Mouse (Mus musculus): ENCODE measurements around the gene Mtmr3. TPM values are rescaled to one million over a fixed set of nuclear protein-coding genes. Genes with fewer than 3 reads are reported as not detected.

Gene Mtmr3
- polyA plus RNA-seq, 1 experiment from 2014 or later = 36.8 TPM

DNA sequence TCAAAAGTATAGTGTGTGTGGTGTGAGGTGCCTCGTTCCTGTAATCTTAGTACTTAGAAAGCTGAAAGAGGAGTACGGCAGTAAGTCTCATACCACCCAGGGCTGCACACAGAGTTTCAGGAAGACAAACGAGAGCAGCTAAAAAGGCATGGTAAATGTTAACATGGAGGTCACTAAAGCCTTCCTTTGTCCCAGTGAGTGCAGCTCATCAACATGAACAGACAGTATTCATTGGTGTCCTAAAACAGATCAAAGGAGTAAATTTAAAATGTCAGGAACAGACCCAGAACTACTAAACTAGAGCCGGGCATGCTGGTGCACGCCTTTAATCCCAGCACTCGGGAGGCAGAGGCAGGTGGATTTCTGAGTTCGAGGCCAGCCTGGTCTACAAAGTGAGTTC, 75.7 kb downstream of the Mtmr3 start:
- no peaks in the 10 kb centered on the region for H3K27me3 ChIP-seq (ENCODE audit: control insufficient read depth, insufficient read depth, low read length)
- peaks cover 2% of the 10 kb centered on the region for H3K36me3 ChIP-seq (ENCODE audit: control insufficient read depth, insufficient read depth, low read length)
- no peak overlapping the region for H3K27ac ChIP-seq (ENCODE audit: low read depth, low read length)
- H3K9ac ChIP-seq (ENCODE audit: low read length) = no peak overlapping the region
- no peak overlapping the region for H3K4me2 ChIP-seq (ENCODE audit: low read depth)
- DNase-seq (ENCODE audit: low spot score) (no peak), ATAC-seq (ENCODE audit: insufficient read depth, low FRiP score, low TSS enrichment) (no peak)
- no peak overlapping the region for H3K4me3 ChIP-seq (ENCODE audit: low read depth, low read length)
- WGBS = 81% methylated on average over 7 of the region's 7 CpGs
- H3K4me1 ChIP-seq (ENCODE audit: control insufficient read depth, insufficient read depth, low read length) = no peaks in the 10 kb centered on the region
- no peaks in the 10 kb centered on the region for H3K9me3 ChIP-seq (ENCODE audit: control insufficient read depth, low read length)

DNA sequence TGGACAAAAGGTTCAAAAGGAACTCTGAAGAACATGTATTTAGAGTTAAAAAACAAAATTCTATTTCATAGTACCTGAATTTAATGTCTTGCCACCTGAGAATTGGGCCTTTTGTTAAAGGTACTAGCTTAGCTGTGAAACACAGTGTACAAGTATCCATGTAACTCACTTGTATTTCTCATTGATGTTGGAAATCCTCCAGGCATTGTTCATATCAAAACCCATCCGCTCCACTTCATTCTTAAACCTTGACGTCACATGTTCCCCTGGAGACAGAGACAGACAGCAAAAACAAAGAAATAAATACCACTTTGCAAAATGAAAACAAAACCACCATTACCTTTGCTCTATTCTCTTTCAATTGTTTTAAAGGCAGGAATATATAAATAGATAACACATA, 87.2 kb downstream of the Mtmr3 start:
- H3K4me3 ChIP-seq (ENCODE audit: low read depth, low read length) = no peak overlapping the region

DNA sequence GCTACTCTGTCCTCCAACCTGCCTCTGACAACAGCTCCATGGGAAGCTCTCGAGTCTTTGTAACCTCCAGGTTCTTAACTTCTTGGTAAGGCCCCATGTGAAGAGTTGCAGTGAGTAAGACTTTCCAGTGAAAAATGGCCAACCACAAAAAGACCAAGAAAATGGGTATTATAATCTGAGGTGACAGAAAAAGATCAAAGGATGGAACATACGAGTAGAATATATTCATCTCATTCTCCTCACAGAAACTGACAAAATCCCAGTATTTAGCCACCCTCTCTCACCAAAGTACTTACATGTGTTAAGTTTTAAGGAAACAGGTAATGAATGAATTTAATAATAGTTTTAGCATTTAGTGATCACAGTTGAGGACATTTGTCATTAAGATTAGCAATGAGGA, 88.2 kb downstream of the Mtmr3 start:
- 93% methylated on average over 2 of the region's 2 CpGs for WGBS

More for the DNA sequence above, 87.2 kb downstream of the Mtmr3 start:
- DNase-seq (ENCODE audit: low spot score) (no peak), ATAC-seq (ENCODE audit: insufficient read depth, low FRiP score, low TSS enrichment) (no peak)
- no peak overlapping the region for H3K27ac ChIP-seq (ENCODE audit: low read depth, low read length)
- no peaks in the 10 kb centered on the region for H3K9me3 ChIP-seq (ENCODE audit: control insufficient read depth, low read length)
- H3K36me3 ChIP-seq (ENCODE audit: control insufficient read depth, insufficient read depth, low read length) = no peaks in the 10 kb centered on the region; the same call in 1 of the 2 replicates
- no peaks in the 10 kb centered on the region for H3K4me1 ChIP-seq (ENCODE audit: control insufficient read depth, insufficient read depth, low read length)
- H3K9ac ChIP-seq (ENCODE audit: low read length) = no peak overlapping the region
- H3K27me3 ChIP-seq (ENCODE audit: control insufficient read depth, insufficient read depth, low read length) = no peaks in the 10 kb centered on the region
- 95% methylated on average over 2 of the region's 2 CpGs for WGBS
- no peak overlapping the region for H3K4me2 ChIP-seq (ENCODE audit: low read depth)

DNA sequence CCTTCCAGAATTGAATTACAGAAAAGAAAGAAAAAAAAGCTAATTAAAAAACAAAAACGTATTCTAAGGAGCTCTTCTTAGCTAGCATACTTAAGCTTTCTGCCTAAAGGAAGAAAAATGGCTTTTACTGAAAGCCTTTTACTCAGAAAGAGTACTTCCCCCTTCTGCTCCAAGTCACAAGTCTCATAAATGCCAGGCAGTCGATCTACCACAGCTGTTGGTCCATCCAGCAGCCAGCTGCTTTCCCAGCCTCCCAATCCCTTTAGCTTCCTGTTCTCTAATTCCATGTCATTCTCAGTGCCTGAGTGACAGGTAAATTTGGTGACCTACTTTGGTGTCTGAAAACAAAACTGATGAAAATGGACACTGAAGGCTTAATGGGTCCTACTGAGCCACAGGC, 92.5 kb downstream of the Mtmr3 start:
- H3K9ac ChIP-seq (ENCODE audit: low read length) = no peak overlapping the region
- no peak for ATAC-seq (ENCODE audit: insufficient read depth, low FRiP score, low TSS enrichment)
- no peaks in the 10 kb centered on the region for H3K27me3 ChIP-seq (ENCODE audit: control insufficient read depth, insufficient read depth, low read length)
- WGBS = 70% methylated on average over 2 of the region's 2 CpGs
- no peak overlapping the region for H3K4me2 ChIP-seq (ENCODE audit: low read depth)
- H3K4me3 ChIP-seq (ENCODE audit: low read depth, low read length) = no peak overlapping the region
- no peaks in the 10 kb centered on the region for H3K9me3 ChIP-seq (ENCODE audit: control insufficient read depth, low read length)
- H3K36me3 ChIP-seq (ENCODE audit: control insufficient read depth, insufficient read depth, low read length) = peaks cover 4% of the 10 kb centered on the region
- DNase-seq (ENCODE audit: low spot score) = no peak
- no peaks in the 10 kb centered on the region for H3K4me1 ChIP-seq (ENCODE audit: control insufficient read depth, insufficient read depth, low read length)
- no peak overlapping the region for H3K27ac ChIP-seq (ENCODE audit: low read depth, low read length)

More for the DNA sequence above, 88.2 kb downstream of the Mtmr3 start:
- Histone ChIP-seq H3K4me1 (ENCODE audit: control insufficient read depth, insufficient read depth, low read length) (no peaks in the 10 kb centered on the region), H3K27ac (ENCODE audit: low read depth, low read length) (no peak overlapping the region), H3K4me3 (ENCODE audit: low read depth, low read length) (no peak overlapping the region), H3K36me3 (ENCODE audit: control insufficient read depth, insufficient read depth, low read length) (no peaks in the 10 kb centered on the region; the same call in 1 of the 2 replicates), H3K9ac (ENCODE audit: low read length) (no peak overlapping the region), H3K4me2 (ENCODE audit: low read depth) (no peak overlapping the region), H3K27me3 (ENCODE audit: control insufficient read depth, insufficient read depth, low read length) (no peaks in the 10 kb centered on the region), H3K9me3 (ENCODE audit: control insufficient read depth, low read length) (no peaks in the 10 kb centered on the region)
- no peak for ATAC-seq (ENCODE audit: insufficient read depth, low FRiP score, low TSS enrichment)
- DNase-seq (ENCODE audit: low spot score) = no peak

DNA sequence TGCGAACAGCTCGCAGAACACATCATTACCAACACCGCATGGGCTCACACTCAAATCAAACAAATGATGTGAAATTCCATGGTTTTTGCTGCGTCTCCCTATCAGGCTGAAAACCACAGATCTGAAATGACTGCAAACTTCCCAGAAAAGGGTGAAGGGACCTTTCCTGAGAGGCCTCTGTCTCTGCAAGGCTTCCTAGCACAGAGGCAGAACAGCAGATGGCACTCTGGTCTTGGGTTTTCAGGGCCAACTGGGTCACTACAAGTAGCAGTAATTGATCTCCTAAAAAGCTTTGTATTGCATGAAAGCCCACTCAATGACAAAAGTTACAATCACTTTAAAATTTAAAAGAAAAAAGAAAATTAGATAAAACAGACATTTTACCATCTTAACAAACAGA, 93.8 kb downstream of the Mtmr3 start:
- Histone ChIP-seq H3K4me1 (ENCODE audit: control insufficient read depth, insufficient read depth, low read length) (no peaks in the 10 kb centered on the region), H3K27ac (ENCODE audit: low read depth, low read length) (no peak overlapping the region), H3K27me3 (ENCODE audit: control insufficient read depth, insufficient read depth, low read length) (no peaks in the 10 kb centered on the region), H3K9ac (ENCODE audit: low read length) (no peak overlapping the region), H3K9me3 (ENCODE audit: control insufficient read depth, low read length) (no peaks in the 10 kb centered on the region), H3K4me3 (ENCODE audit: low read depth, low read length) (no peak overlapping the region), H3K36me3 (ENCODE audit: control insufficient read depth, insufficient read depth, low read length) (peaks cover 5% of the 10 kb centered on the region), H3K4me2 (ENCODE audit: low read depth) (no peak overlapping the region)
- 95% methylated on average over 4 of the region's 4 CpGs for WGBS
- ATAC-seq (ENCODE audit: insufficient read depth, low FRiP score, low TSS enrichment) (no peak), DNase-seq (ENCODE audit: low spot score) (no peak)

DNA sequence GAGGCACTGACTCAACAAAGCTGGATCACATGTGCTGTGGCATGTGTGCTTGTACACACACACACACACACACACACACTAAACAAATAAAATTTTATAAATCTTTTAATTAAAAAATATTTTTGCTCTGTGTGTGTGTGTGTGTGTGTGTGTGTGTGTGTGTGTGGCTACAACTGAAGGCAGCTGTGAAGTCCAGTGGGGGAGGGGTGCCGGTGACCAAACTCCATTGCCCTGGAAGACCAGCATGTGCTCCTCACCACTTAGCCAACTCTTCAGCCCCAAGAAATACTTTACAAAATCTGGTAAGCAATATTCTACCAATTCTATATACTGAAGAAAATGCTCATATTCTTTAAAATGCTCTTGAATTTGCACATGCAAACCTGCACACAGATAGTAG, 94.4 kb downstream of the Mtmr3 start:
- H3K9ac ChIP-seq (ENCODE audit: low read length) = no peak overlapping the region
- no peaks in the 10 kb centered on the region for H3K4me1 ChIP-seq (ENCODE audit: control insufficient read depth, insufficient read depth, low read length)
- no peaks in the 10 kb centered on the region for H3K27me3 ChIP-seq (ENCODE audit: control insufficient read depth, insufficient read depth, low read length)
- peaks cover 7% of the 10 kb centered on the region for H3K36me3 ChIP-seq (ENCODE audit: control insufficient read depth, insufficient read depth, low read length)
- 95% methylated on average over 1 of the region's 1 CpGs for WGBS
- H3K27ac ChIP-seq (ENCODE audit: low read depth, low read length) = no peak overlapping the region
- ATAC-seq (ENCODE audit: insufficient read depth, low FRiP score, low TSS enrichment) = no peak
- no peak overlapping the region for H3K4me2 ChIP-seq (ENCODE audit: low read depth)
- DNase-seq (ENCODE audit: low spot score) = no peak
- H3K9me3 ChIP-seq (ENCODE audit: control insufficient read depth, low read length) = no peaks in the 10 kb centered on the region
- H3K4me3 ChIP-seq (ENCODE audit: low read depth, low read length) = no peak overlapping the region

DNA sequence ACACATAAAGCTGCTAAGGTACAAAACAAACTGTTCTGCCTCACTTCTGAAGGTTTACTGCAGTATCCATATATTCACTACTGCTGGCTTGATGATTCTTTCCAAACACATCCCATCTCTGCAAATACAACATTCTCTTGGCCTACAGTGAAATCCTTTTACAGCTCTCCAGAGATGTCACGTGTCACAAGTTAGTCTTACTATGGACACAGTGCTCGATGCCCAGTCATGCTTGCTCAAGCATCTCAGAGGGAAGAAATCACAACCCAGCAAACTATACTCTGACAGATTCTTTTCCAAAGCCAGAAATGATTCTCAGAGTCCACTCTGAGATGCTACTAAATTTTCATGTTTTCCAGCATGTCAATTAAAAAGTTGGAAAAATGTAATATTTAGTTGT, 95.2 kb downstream of the Mtmr3 start:
- H3K9ac ChIP-seq (ENCODE audit: low read length) = no peak overlapping the region
- H3K9me3 ChIP-seq (ENCODE audit: control insufficient read depth, low read length) = no peaks in the 10 kb centered on the region
- H3K4me2 ChIP-seq (ENCODE audit: low read depth) = no peak overlapping the region
- peaks cover 8% of the 10 kb centered on the region for H3K36me3 ChIP-seq (ENCODE audit: control insufficient read depth, insufficient read depth, low read length)
- DNase-seq (ENCODE audit: low spot score) (no peak), ATAC-seq (ENCODE audit: insufficient read depth, low FRiP score, low TSS enrichment) (no peak)
- no peak overlapping the region for H3K4me3 ChIP-seq (ENCODE audit: low read depth, low read length)
- H3K27me3 ChIP-seq (ENCODE audit: control insufficient read depth, insufficient read depth, low read length) = no peaks in the 10 kb centered on the region
- H3K27ac ChIP-seq (ENCODE audit: low read depth, low read length) = no peak overlapping the region
- 91% methylated on average over 2 of the region's 2 CpGs for WGBS
- no peaks in the 10 kb centered on the region for H3K4me1 ChIP-seq (ENCODE audit: control insufficient read depth, insufficient read depth, low read length)

DNA sequence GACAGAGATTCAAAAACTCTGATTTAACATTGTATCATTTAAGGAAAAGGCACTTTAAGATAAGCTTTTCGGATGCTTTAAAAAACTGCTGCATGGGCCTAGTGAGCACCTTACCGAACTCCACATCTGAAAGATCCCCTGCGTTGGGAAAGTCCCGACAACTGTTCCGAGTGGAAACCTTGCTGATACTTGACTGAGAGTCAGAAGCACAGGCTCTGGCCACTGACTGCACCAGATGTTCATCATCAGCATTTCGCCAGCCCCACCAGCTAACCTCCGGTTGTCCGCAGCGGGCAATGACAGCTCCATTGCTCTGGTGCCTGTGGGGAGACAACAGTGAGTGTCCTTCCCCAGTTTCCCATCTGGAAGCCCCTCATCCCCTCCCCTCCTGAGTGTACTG, 95.9 kb downstream of the Mtmr3 start:
- Histone ChIP-seq H3K4me3 (ENCODE audit: low read depth, low read length) (no peak overlapping the region), H3K4me1 (ENCODE audit: control insufficient read depth, insufficient read depth, low read length) (no peaks in the 10 kb centered on the region), H3K27me3 (ENCODE audit: control insufficient read depth, insufficient read depth, low read length) (no peaks in the 10 kb centered on the region), H3K9me3 (ENCODE audit: control insufficient read depth, low read length) (no peaks in the 10 kb centered on the region), H3K4me2 (ENCODE audit: low read depth) (no peak overlapping the region), H3K36me3 (ENCODE audit: control insufficient read depth, insufficient read depth, low read length) (peaks cover 8% of the 10 kb centered on the region), H3K27ac (ENCODE audit: low read depth, low read length) (no peak overlapping the region), H3K9ac (ENCODE audit: low read length) (no peak overlapping the region)
- WGBS = 84% methylated on average over 9 of the region's 9 CpGs
- no peak for ATAC-seq (ENCODE audit: insufficient read depth, low FRiP score, low TSS enrichment)
- DNase-seq (ENCODE audit: low spot score) = no peak

DNA sequence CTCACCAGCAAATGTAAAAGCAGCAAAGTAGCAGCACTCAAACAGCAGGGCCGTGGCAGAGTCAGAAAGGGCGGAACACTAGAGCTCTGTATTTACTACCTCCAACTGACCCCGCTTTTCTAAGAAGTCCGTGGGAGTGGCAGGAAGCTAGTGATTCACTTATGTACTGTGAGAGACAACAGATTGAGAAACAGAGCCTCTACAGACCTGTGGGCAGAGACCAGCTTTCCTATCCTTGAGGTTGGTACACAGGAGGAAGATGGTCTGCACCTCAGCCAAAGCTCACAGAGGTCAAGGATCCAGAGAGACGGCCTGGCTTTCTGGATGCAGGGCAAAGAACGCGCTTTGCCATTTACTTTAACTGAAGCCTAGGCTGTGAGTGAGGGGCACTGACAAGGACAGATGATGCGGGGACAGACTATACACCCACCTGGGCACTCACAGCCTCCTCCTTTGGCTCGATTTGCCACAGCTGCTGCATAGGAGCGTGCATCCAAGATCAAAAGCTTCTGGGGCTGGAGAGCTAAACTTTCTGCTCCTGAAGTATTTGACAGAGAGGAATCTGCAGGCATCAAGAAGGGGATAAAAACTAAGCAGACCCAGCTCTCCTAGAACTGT, 97.1 kb downstream of the Mtmr3 start:
- Histone ChIP-seq H3K27ac (ENCODE audit: low read depth, low read length) (no peak overlapping the region), H3K9me3 (ENCODE audit: control insufficient read depth, low read length) (no peaks in the 10 kb centered on the region), H3K36me3 (ENCODE audit: control insufficient read depth, insufficient read depth, low read length) (peaks cover 9% of the 10 kb centered on the region), H3K27me3 (ENCODE audit: control insufficient read depth, insufficient read depth, low read length) (no peaks in the 10 kb centered on the region), H3K4me3 (ENCODE audit: low read depth, low read length) (no peak overlapping the region), H3K4me1 (ENCODE audit: control insufficient read depth, insufficient read depth, low read length) (no peaks in the 10 kb centered on the region), H3K4me2 (ENCODE audit: low read depth) (no peak overlapping the region), H3K9ac (ENCODE audit: low read length) (no peak overlapping the region)
- no peak for ATAC-seq (ENCODE audit: insufficient read depth, low FRiP score, low TSS enrichment)
- DNase-seq (ENCODE audit: low spot score) = no peak
- WGBS = 81% methylated on average over 10 of the region's 10 CpGs

All from neural tube, embryonic 11.5 days (tissue).